In genomic region chr4:106810039-106810438, GRCm38 (mm10) we compare ENCODE assay signal across 10 mouse cellular contexts. TPM values are rescaled to one million over a fixed set of nuclear protein-coding genes. Genes with fewer than 3 reads are reported as not detected.
DNase-seq lines count a peak whose midpoint lies in the region; ATAC-seq and TF ChIP-seq lines count a peak whose summit lies in the region.
"Had no signal": no experiment of that assay in that cellular context is flagged by ENCODE, and none has a peak within 500 bp of the region (broad histone marks: within the 10 kb centered on the region; RNA-seq: fewer than 3 reads in every experiment).

No protein-coding gene starts in this region.

- no peak for DNase-seq in gastrocnemius, adult 2 months
- DNase-seq in gastrocnemius, adult 8-10 months (ENCODE audit: low spot score in 2 of 2): no peak
- DNase-seq in midbrain, postnatal 0 days (ENCODE audit: low spot score): no peak
- no peak for DNase-seq in midbrain, embryonic 10.5 days (ENCODE audit: low spot score)
- no peak for DNase-seq in brain, embryonic 14.5 days (ENCODE audit: low read depth)
- DNase-seq in testis, postnatal 10 days (ENCODE audit: low spot score): peak; percentile 60
- no peak for DNase-seq in layer of hippocampus, postnatal 36 days

- H3K9me3 ChIP-seq in midbrain, postnatal 0 days (ENCODE audit: low read length): no peaks in the 10 kb centered on the region
- H3K9me3 ChIP-seq in midbrain, embryonic 10.5 days (replicated peaks): peaks cover 11% of the 10 kb centered on the region; the same call in 1 of the 2 replicates
- H3K9me3 ChIP-seq in neural tube, embryonic 15.5 days (replicated peaks): no peaks in the 10 kb centered on the region

- H3K27me3 ChIP-seq in midbrain, postnatal 0 days (ENCODE audit: insufficient read depth, low read length): no peaks in the 10 kb centered on the region
- peaks cover 17% of the 10 kb centered on the region for H3K27me3 ChIP-seq in midbrain, embryonic 10.5 days (ENCODE audit: low read depth, poor library complexity, severe bottlenecking)
- H3K27me3 ChIP-seq in neural tube, embryonic 15.5 days (replicated peaks): peaks cover 1% of the 10 kb centered on the region; the same call in 1 of the 2 replicates

- TF ChIP-seq POLR2A in brain, embryonic 14.5 days (IDR thresholded peaks at IDR 0.05; ENCODE audit: borderline replicate concordance, extremely low read depth, insufficient read depth, insufficient read length, poor library complexity, severe bottlenecking): no peak

- no peak overlapping the region for H3K4me3 ChIP-seq in gastrocnemius, adult 2 months
- H3K4me3 ChIP-seq in midbrain, postnatal 0 days (ENCODE audit: low read depth, low read length): no peak overlapping the region
- no peak overlapping the region for H3K4me3 ChIP-seq in midbrain, embryonic 10.5 days
- no peak overlapping the region for H3K4me3 ChIP-seq in neural tube, embryonic 15.5 days (replicated peaks)

- TF ChIP-seq CTCF in gastrocnemius, adult 2 months (IDR thresholded peaks at IDR 0.05): peak; percentile 61
- TF ChIP-seq CTCF in midbrain, postnatal 0 days (IDR thresholded peaks at IDR 0.05): peak; percentile 41
- peak; percentile 34; the same call in 1 of the 2 replicates for TF ChIP-seq CTCF in brain, embryonic 14.5 days (IDR thresholded peaks at IDR 0.05; ENCODE audit: borderline replicate concordance, extremely low read depth, insufficient read depth, insufficient read length)

- H3K9ac ChIP-seq in midbrain, postnatal 0 days (replicated peaks; ENCODE audit: low read length, poor library complexity, severe bottlenecking): no peak overlapping the region
- H3K9ac ChIP-seq in neural tube, embryonic 15.5 days (replicated peaks): no peak overlapping the region

- intact Hi-C loops in gastrocnemius, adult 2 months (cut with DNase I): no loop called here

- no peaks in the 10 kb centered on the region for H3K36me3 ChIP-seq in midbrain, postnatal 0 days (ENCODE audit: insufficient read depth, low read length)
- no peaks in the 10 kb centered on the region for H3K36me3 ChIP-seq in midbrain, embryonic 10.5 days
- no peaks in the 10 kb centered on the region for H3K36me3 ChIP-seq in neural tube, embryonic 15.5 days

- 89% methylated on average over 6 of the region's 6 CpGs for WGBS in midbrain, postnatal 0 days
- WGBS in midbrain, embryonic 10.5 days: 87% methylated on average over 6 of the region's 6 CpGs
- 89% methylated on average over 6 of the region's 6 CpGs for WGBS in neural tube, embryonic 15.5 days

- no peaks in the 10 kb centered on the region for H3K4me1 ChIP-seq in midbrain, postnatal 0 days (ENCODE audit: insufficient read depth, low read length)
- H3K4me1 ChIP-seq in midbrain, embryonic 10.5 days: peaks cover 5% of the 10 kb centered on the region
- peaks cover under 1% of the 10 kb centered on the region for H3K4me1 ChIP-seq in neural tube, embryonic 15.5 days

- no peak for ATAC-seq in midbrain, postnatal 0 days (ENCODE audit: low FRiP score)
- ATAC-seq in neural tube, embryonic 15.5 days (ENCODE audit: low FRiP score): no peak
- ATAC-seq: forebrain, embryonic 16.5 days had no signal

- H3K27ac ChIP-seq in gastrocnemius, adult 2 months: no peak overlapping the region
- no peak overlapping the region for H3K27ac ChIP-seq in midbrain, postnatal 0 days (ENCODE audit: low read depth, low read length)
- no peak overlapping the region for H3K27ac ChIP-seq in midbrain, embryonic 10.5 days (replicated peaks)
- H3K27ac ChIP-seq in neural tube, embryonic 15.5 days (replicated peaks): no peak overlapping the region

- no peak overlapping the region for H3K4me2 ChIP-seq in midbrain, postnatal 0 days (ENCODE audit: low read depth, low read length, poor library complexity, severe bottlenecking)
- H3K4me2 ChIP-seq in neural tube, embryonic 15.5 days: no peak overlapping the region
- H3K4me2 ChIP-seq: heart, embryonic 11.5 days had no signal

RNA-seq across cellular contexts. Expression of gene Acot11, which starts 5.2 kb away (rescaled TPM):
- 10 to 100 TPM in 1 of 2 experiments, 1 to 10 TPM in 1; 7.1 to 17.3 TPM for total RNA-seq in gastrocnemius, adult 2 months (2021)
- 10 to 100 TPM in 2 of 4 experiments, 1 to 10 TPM in 2; 9.1 to 12.9 (median 10.1) TPM for total RNA-seq in gastrocnemius, adult 8-10 months (2022)
- total RNA-seq in midbrain, postnatal 0 days (2014; rRNA removed): 4.0 and 7.0 TPM in 2 replicates
- polyA plus RNA-seq in midbrain, postnatal 0 days (2015; fragmentation: Nextera tagmentation; extraction: Ambion mirVana): 1.8 and 2.1 TPM in 2 replicates
- 2.0 and 2.2 TPM in 2 replicates for polyA plus RNA-seq in midbrain, embryonic 10.5 days (2016; fragmentation: Nextera tagmentation; extraction: Ambion mirVana)
- polyA plus RNA-seq in brain, embryonic 14.5 days (2012; rRNA removed): 1.4 and 2.0 TPM in 2 replicates
- polyA plus RNA-seq in neural tube, embryonic 15.5 days (2015; fragmentation: Nextera tagmentation; extraction: Ambion mirVana): 2.4 and 3.1 TPM in 2 replicates
- 10 to 100 TPM; 50.8 to 52.0 TPM for total RNA-seq in layer of hippocampus, postnatal 36 days (2021)
